Mouse (Mus musculus) left cerebral cortex, adult 2 months (tissue): Measurements from ENCODE around the gene Rdh5. TPM values are rescaled to one million over a fixed set of nuclear protein-coding genes. Genes with fewer than 3 reads are reported as not detected.

Experiments used
- DNase-seq, 2 experiments: peaks; one replicate each; pipeline ENCODE4 v3.0.0; 2021 to 2022; ENCODE audit warnings: low spot score in 2 of 2, mixed read lengths in 1 of 2; ENCODE audit errors: extremely low spot score in 1 of 2
- H3K27ac ChIP-seq: fragments of 200-600 bp; 2 replicates; pipeline ENCODE4 v1.8.1; 2022
- H3K4me3 ChIP-seq: fragments of 200-600 bp; 2 replicates; pipeline ENCODE4 v1.8.1; 2022
- CTCF ChIP-seq: fragments of 200-600 bp; IDR thresholded peaks from 2 replicates; pipeline ENCODE4 v1.8.1; 2022; ENCODE audit warnings: antibody characterized with exemption, mild to moderate bottlenecking, moderate library complexity
- intact Hi-C: fragments of 180-260 bp; cut with DNase I; formaldehyde crosslinking; loops from one replicate; pipeline ENCODE4 v1.15.1; 2025
- total RNA-seq, 2 experiments: library from RNA; stranded (reverse); gene quantifications; 2 replicates each; pipeline ENCODE4 v1.2.3; 2021

Rdh5 gene
- total RNA-seq, 2 experiments from 2014 or later: 6.5 to 7.4 TPM

DNA sequence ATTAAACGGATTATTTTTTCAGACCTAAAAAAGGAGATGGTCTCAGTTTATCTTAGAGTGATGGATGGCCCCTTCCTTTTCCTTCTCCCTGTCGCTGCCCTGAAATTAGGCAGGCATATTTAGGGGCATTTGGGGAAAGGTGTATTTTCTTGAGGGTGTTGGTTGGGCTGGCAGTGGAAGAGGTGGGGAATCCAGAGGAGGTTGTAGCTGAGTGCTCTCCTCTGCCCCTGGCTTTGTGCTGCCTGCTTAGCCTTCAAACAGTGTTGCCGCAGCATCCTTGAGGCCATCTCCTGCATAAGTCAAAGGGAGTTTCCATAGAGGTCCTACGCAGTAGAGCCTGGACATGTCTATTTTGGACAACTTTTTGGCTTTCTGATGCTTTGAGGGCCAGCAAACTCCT lies 9.9 kb downstream of the Rdh5 start:
- intact Hi-C loops: loop anchor here (5.0 kb wide), 1 partner anchor 65 kb away; no protein-coding TSS in a partner anchor
- DNase-seq: no peak
- Histone ChIP-seq H3K4me3 (no peak overlapping the region), H3K27ac (no peak overlapping the region)
- TF ChIP-seq CTCF: no peak

DNA sequence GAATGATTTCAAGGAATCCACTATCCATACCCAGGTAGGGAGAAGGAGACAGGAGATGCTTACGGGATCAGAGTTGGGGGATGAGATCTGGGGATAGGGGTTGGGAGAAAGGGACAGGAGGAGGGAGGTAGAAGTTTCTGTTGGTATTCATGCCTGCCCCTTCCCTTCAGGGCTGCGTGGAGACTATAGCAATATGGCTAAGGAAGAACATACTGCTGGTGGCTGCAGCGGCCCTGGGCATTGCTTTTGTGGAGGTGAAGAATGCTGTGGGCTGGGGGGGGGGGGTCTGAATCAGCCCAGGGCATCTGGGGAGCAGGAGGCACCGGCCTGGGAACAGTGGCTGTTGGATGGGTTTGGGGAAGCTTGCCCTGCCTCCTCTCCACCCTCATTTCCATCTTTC lies 10.4 kb downstream of the Rdh5 start:
- Histone ChIP-seq H3K27ac (no peak overlapping the region), H3K4me3 (no peak overlapping the region)
- intact Hi-C loops: loop anchor here (5.0 kb wide), 1 partner anchor 65 kb away; no protein-coding TSS in a partner anchor
- DNase-seq: no peak
- TF ChIP-seq CTCF: no peak

DNA sequence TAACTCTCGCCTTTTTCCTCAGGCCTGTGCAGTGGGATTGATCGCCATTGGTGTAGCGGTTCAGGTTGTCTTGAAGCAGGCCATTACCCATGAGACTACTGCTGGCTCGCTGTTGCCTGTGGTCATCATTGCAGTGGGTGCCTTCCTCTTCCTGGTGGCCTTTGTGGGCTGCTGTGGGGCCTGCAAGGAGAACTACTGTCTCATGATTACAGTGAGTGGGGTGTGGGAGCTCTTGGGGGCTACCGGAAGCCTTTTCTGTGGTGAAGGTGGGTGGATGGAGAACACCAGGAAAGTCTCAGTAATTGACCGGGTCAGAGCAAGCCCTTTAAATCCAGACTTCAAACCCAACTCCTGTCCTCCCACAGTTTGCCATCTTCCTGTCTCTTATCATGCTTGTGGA lies 11.3 kb downstream of the Rdh5 start:
- no peak for TF ChIP-seq CTCF
- no peak for DNase-seq
- intact Hi-C loops: loop anchor here (5.0 kb wide), 1 partner anchor 66 kb away; no protein-coding TSS in a partner anchor
- no peak overlapping the region; the same call in 1 of the 2 replicates for H3K4me3 ChIP-seq
- no peak overlapping the region for H3K27ac ChIP-seq

DNA sequence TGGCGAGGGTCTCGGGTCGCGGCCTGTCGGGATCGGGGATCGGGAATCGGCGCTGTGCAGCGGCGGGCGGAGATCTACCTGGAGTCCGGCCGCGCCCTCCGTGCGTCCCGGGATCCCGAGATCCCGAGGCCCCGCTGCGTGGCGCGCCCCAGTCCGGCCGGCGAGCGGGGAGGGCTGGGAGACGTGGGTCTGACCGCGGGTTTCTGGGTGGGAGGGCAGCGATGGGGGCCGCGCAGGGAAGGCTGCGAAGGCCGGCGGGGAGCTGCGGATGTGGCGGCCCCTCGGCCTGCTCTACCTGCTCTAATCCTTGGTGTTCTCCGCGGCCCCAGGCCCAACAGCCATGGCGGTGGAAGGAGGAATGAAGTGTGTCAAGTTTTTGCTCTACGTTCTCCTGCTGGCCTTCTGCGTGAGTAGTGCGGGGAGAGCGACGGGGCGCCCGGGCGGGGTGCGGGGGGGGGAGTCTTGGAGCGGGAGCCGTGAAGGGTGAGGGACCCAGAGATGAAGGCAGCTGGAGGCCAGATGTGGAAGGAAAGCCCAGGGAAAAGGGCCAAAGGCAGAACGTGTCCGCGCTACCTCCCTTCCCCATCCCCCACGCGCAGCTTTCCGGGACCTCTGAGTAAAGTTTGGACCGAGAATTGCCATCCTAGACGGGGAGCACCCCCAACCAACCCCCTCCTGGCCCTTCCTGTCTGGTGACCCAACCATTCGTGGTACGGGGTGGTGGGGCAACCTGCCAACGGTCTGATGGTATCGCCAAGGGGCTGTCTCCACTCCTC lies 12.4 kb downstream of the Rdh5 start:
- peak; percentile 49 to 57 for DNase-seq
- intact Hi-C loops: loop anchor here (5.0 kb wide), 1 partner anchor 67 kb away; no protein-coding TSS in a partner anchor
- Histone ChIP-seq H3K4me3 (peak overlapping the region; percentile 61), H3K27ac (peak overlapping the region; percentile 90)
- no peak for TF ChIP-seq CTCF

DNA sequence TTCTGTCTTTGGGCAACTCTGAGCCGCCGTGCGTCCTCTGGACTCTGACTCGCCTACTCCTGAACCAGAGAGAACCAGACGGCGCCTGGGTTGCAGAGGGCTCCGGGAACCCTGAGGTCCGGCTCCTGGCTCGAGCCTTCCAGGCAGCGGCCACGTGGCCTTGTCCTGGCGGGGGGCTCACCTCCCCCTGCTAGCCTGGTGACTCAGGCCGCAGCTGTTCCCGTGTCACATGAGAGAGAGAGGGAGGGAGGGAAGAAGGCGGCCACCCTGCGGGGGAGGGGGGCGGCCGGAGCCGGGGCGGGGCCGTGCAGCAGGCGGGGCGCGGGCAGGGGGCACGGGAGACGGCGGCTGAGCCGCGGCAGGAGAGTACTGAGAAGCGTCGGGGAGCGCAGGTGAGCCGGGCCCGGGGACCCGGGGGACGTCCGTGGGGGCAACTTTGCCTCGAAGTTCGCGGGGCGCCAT lies 13.1 kb downstream of the Rdh5 start:
- DNase-seq: peak; percentile 63 to 77
- no peak for TF ChIP-seq CTCF
- intact Hi-C loops: loop anchor here (5.0 kb wide), 1 partner anchor 68 kb away; no protein-coding TSS in a partner anchor

DNA sequence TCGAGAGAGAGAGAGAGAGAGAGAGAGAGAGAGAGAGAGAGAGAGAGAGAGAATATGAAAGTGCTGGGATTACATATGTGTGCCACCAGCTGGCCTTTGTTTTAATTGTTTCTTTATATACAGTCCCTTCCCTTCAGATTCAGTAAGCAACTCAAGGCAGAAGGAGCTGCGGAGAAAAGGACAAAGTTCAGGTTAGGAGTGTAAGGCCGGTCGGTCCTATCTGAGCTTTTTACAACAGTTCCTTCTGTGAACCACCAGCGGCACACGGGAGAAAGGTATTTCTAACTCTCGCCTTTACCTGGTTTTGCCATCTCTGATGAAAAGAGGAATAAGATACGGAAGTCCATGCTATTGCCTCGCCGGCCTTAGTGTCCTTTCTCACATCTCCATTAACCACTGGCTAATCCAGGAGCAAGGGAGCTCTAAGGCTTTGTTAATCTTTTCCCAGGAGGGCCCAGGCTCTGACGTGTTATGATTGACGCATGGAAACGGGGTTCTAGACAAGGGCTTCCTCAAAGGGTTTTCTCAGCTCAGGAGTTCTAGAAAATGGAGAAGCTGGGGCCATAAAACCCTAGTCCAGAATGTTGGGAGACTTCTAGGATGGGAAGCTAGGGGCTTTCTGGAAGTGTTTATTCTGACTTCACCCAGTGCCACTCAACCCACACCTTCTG lies 13.8 kb downstream of the Rdh5 start:
- H3K4me3 ChIP-seq: peak overlapping the region; percentile 61
- intact Hi-C loops: no loop called here
- H3K27ac ChIP-seq: peak overlapping the region; percentile 4; the same call in 1 of the 2 replicates
- no peak for TF ChIP-seq CTCF
- no peak for DNase-seq

More for the DNA sequence above, 13.1 kb downstream of the Rdh5 start:
- peak overlapping the region; percentile 61 for H3K4me3 ChIP-seq
- H3K27ac ChIP-seq: peak overlapping the region; percentile 90

DNA sequence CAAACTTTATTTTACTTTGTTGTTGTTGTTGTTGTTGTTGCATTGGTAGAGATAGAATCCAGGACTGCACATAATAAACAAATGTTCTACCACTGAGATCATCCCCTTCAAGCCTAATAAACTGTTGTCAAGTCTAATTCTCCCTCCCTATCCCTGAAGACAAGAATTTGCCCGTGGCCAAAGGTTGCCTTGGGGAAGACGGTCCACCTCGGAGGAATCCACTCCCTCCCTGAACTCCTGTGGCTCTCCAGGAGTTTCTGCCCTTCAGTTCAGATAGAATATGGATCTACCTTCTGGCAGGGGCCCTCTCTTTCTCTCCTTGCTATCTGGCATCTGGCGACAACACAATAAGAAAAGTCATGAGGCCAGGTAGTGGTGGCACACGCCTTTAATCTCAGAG lies 17.9 kb downstream of the Rdh5 start:
- H3K4me3 ChIP-seq: no peak overlapping the region
- intact Hi-C loops: no loop called here
- H3K27ac ChIP-seq: no peak overlapping the region
- no peak for TF ChIP-seq CTCF
- DNase-seq: no peak

DNA sequence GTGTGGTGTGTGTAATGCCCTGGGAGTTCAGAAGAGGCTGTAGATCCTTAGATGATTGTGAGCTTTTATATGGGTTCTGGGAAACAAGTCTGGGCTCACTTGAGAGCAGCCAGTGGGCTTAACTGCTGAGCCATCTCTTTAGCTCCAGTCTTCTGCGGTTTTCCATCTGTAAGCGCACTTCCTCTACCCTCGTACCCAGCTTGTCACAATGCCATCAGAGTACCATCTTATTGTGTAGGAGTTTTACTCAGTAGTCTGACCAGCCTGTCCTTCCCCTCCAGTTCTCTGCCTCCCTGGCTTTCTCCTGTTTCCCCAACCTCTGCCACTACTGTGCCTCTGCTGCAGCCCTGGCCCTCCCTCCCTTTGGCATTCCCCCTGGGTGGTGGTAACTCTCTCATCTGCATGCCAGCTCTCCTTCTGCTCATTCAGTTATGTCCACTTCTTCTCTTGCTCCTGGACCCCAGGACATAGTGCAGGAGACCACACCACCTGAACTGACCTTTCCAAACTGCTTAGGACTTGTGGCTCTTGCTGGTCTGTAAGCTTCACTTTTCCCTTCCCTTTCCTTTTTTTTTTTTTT lies 20.2 kb downstream of the Rdh5 start:
- no peak for TF ChIP-seq CTCF
- Histone ChIP-seq H3K4me3 (no peak overlapping the region), H3K27ac (no peak overlapping the region)
- DNase-seq: no peak
- intact Hi-C loops: no loop called here

DNA sequence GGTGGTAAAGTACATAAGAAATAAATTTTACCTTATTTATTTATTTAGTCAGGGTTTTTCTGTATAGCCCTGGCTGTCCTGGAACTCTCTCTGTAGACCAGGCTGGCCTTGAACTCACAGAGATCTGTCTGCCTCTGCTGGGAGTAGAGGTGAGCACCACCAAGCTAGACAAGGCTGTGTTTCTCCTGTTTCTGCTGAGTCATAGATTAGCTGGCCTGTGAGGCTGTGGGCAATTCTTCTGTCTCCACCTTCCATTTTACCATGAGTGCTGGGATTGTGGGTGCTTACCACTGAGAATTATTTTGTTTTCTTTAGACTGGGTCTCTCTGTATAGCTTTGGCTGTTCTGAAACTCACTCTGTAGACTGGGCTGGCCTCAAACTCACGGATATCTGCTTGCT lies 21.3 kb downstream of the Rdh5 start:
- DNase-seq: no peak
- H3K4me3 ChIP-seq: no peak overlapping the region
- no peak overlapping the region for H3K27ac ChIP-seq
- TF ChIP-seq CTCF: no peak
- intact Hi-C loops: no loop called here

DNA sequence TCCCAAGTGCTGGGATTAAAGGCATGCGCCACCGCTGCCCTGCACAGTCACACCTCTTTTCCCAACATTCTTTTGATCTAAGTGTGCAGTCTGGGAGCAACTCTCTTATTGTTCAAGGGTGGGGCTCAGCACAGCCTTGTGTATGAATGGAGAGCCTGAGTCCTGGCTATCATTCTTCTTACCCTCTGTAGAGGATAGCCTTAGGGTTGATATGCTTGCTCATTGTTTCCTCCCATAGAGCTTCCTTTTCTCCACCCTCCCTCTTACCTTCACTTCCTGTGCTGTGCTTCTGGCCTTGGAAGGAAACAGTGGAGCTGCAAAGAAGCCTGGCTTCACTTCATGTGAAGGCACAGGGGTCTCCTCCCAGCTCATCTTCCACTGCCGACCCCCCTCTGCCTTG lies 22.0 kb downstream of the Rdh5 start, which contains the start of gene Cd63:
Gene Cd63 (plus strand): TSS at position 292 of the 400 bp plus-strand sequence.
- intact Hi-C loops: no loop called here
- no peak for DNase-seq
- no peak for TF ChIP-seq CTCF
- Histone ChIP-seq H3K4me3 (no peak within 1 kb of the TSS), H3K27ac (no peak within 1 kb of the TSS)

DNA sequence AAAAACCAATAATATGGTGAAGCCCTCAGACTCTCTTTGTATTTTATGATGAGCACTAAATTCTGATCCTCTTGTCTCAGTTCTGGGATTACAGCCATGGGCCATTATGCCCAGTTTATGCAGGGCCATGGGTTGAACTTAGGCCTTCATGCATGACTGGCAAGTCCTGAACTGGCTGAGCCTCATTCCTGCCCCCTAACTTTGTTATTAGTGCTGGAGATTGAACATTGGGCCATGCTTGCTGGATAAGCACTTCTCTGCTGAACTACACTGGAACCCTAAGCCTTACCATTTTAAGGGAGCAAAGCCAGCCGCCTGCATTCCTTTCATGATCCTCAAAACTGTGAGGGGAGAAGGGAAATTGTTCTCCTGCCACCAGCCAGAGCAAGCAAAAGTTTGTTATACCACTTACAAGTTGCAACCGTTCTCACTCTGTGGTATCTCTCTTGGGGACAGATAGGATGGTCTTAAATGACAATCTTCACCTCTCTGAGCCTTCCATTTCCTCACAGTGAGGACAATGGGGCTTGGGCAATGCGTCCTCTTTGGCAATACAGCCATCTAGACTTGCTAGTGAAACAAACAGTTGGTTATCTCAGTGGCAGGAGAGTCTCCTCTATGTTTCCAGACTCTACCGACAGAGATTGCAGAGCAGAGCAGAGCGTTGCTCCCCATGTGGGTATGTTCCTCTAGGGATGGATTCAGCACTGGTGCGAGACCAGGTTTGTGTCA lies 22.8 kb downstream of the Rdh5 start:
- DNase-seq: no peak
- intact Hi-C loops: loop anchor here (5.0 kb wide), 1 partner anchor 77 kb away; no protein-coding TSS in a partner anchor
- no peak for TF ChIP-seq CTCF
- Histone ChIP-seq H3K27ac (no peak overlapping the region), H3K4me3 (no peak overlapping the region)
